Mouse (Mus musculus): Measurements from ENCODE around the gene Asb11.

Gene Asb11

GRCm38 (mm10) chrX:164445601-164446000, 8.8 kb downstream of the Asb11 start:
- no peak for DNase-seq (ENCODE audit: low read depth, low spot score)

DNA sequence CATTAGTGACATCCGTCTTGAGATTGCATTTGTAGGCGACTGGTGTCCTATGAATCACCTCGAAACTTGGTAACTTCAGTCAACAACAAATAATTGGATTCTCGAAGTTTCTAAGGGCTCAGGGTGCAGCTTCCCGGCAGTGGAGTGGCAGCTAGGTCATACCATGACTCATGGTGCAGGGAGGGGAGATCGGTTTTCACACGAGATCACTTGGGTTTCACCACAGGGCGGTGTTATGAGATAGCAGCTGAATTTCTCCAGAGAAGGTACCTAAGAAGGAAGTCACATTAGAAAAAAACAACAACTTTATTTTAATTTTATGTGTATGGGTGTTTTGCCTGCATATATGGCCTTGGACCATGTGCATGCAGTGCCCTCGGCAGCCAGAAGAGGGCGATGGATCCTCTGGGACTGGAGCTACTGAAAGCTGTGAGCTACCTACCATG, 9.3 kb downstream of the Asb11 start:
- no peak for DNase-seq (ENCODE audit: low read depth, low spot score)

GRCm38 (mm10) chrX:164446835-164447681, 10.3 kb downstream of the Asb11 start:
- no peak for DNase-seq (ENCODE audit: low read depth, low spot score)

DNA sequence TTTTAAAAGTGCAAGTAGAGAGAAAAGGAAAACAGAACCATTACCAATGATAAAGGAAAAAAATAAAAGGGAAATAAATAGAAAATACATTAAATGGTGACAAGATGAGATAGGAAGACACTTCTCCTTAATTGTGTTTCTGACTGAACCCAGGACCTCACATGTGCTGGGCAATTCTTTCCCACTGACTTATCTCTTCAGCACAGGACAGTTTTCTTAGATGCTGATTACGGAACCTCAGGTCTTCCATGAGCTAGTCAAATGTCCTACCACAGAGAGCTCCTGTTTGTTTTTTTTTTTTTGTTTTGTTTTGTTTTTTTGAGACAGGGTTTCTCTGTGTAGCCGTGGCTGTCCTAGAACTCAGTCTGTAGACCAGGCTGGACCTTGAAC, 10.9 kb downstream of the Asb11 start:
- no peak for DNase-seq (ENCODE audit: low read depth, low spot score)

DNA sequence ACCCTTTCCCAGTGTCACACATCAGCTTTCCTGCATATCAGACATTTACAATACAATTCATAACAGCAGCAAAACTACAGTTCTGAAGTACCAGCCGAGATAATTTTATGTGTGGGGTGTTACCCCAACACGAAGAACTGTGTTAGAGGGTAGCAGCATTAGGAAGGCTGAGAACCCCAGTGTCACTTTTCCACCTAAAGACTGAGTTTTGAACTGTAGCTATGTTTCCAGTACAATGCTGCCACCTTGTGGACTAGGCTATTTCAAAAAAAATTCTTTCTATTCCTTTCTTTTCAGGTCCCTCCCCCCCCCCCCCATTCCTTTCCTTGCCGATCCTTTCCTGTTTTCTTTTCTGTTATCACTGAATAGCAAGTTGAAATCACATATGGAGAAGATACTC, 12.4 kb downstream of the Asb11 start:
- DNase-seq (ENCODE audit: low read depth, low spot score): peak; percentile 42

DNA sequence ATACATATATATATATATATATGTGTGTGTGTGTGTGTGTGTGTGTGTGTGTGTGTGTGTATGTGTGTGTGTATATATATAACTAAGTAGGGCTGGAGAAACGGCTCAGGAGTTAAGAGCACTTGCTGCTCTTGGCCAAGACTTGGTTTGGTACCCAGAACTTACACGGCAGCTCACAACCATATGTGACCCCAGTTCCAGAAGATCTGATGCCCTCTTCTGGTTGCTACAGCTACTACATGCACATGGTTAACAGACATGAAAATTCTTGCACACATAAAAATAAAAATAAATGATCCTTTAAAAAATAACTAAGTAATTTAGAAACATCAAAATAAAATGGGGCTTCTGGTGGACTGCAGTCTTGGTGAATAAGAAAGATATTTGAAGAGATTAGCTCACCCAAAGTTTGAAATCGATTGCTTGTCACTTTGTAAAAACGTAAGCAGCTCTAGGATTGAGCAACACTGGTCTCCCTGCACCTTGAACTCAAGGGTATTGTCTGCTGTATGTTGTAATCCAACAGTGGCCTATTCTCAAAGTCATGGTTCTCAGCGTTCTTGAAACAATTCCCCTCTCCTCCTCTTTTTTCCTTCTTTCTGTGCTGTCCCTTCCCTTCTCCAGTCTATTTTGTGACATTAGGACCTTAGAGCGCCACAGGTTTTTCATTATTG, 22.5 kb downstream of the Asb11 start:
- no peak for DNase-seq (ENCODE audit: low read depth, low spot score)

- no peak for DNase-seq (ENCODE audit: low read depth, low spot score)
Measured at GRCm38 (mm10) chrX:164502258-164502657, 65.5 kb downstream of the Asb11 start.

GRCm38 (mm10) chrX:164505709-164506498, 69.1 kb downstream of the Asb11 start, which contains the start of gene Asb9:
TSS of gene Asb9 (plus strand) at chrX:164506327.
- DNase-seq (ENCODE audit: low read depth, low spot score): no peak

DNA sequence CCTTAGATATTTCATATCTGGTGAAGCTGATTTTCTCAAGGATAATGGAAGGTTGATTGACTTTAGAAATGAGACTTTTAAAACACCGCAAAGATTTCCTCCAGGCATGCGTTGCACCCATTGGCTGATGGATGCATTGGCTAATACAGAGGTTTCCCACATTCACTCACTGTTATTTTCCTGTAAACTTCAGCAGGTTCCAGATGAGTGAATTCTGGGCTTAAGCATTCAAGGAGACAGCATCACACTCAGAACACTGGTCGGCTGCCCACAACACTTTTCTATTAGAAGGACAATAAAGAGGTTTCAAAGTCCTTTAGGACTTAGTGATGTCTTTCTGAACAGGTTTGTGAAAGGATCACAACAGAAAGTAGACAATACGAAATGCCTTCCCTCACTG, 70.3 kb downstream of the Asb11 start:
- no peak for DNase-seq (ENCODE audit: low read depth, low spot score)

GRCm38 (mm10) chrX:164508728-164509127, 71.9 kb downstream of the Asb11 start:
- DNase-seq (ENCODE audit: low read depth, low spot score): no peak
